Mouse (Mus musculus): ENCODE measurements around the gene Dand5. TPM values are rescaled to one million over a fixed set of nuclear protein-coding genes. Genes with fewer than 3 reads are reported as not detected.

Gene Dand5
- polyA plus RNA-seq, 1 experiment from 2014 or later = 4.7 TPM

- 65% methylated on average over 4 of the region's 4 CpGs for WGBS
- H3K9ac ChIP-seq (ENCODE audit: low read length) = no peak overlapping the region
Measured at GRCm38 (mm10) chr8:84825636-84826035, 3.0 kb upstream of the Dand5 start.

GRCm38 (mm10) chr8:84823653-84824052 is 1.0 kb upstream of the Dand5 start:
- Histone ChIP-seq H3K36me3 (ENCODE audit: control insufficient read depth, insufficient read depth, low read length) (no peaks in the 10 kb centered on the region), H3K4me2 (ENCODE audit: low read depth) (peak overlapping the region; percentile 33), H3K9ac (ENCODE audit: low read length) (no peak overlapping the region), H3K4me1 (ENCODE audit: control insufficient read depth, insufficient read depth, low read length) (0 out of 2 replicates have a peak, but pooled peaks cover 3% of the 10 kb centered on the region), H3K4me3 (ENCODE audit: low read depth, low read length) (no peak overlapping the region), H3K9me3 (ENCODE audit: control insufficient read depth, low read length) (no peaks in the 10 kb centered on the region), H3K27ac (ENCODE audit: low read depth, low read length) (no peak overlapping the region), H3K27me3 (ENCODE audit: control insufficient read depth, insufficient read depth, low read length) (peaks cover 3% of the 10 kb centered on the region; the same call in 1 of the 2 replicates)
- WGBS = 1% methylated on average over 18 of the region's 18 CpGs
- ATAC-seq (ENCODE audit: insufficient read depth, low FRiP score, low TSS enrichment) = peak; percentile 81
- DNase-seq (ENCODE audit: low spot score) = peak; percentile 87

More at GRCm38 (mm10) chr8:84825636-84826035, 3.0 kb upstream of the Dand5 start:
- H3K4me2 ChIP-seq (ENCODE audit: low read depth) = no peak overlapping the region
- H3K27ac ChIP-seq (ENCODE audit: low read depth, low read length) = no peak overlapping the region
- H3K36me3 ChIP-seq (ENCODE audit: control insufficient read depth, insufficient read depth, low read length) = no peaks in the 10 kb centered on the region
- DNase-seq (ENCODE audit: low spot score) = no peak
- peaks cover 3% of the 10 kb centered on the region; the same call in 1 of the 2 replicates for H3K27me3 ChIP-seq (ENCODE audit: control insufficient read depth, insufficient read depth, low read length)
- H3K4me3 ChIP-seq (ENCODE audit: low read depth, low read length) = no peak overlapping the region
- 0 out of 2 replicates have a peak, but pooled peaks cover 3% of the 10 kb centered on the region for H3K4me1 ChIP-seq (ENCODE audit: control insufficient read depth, insufficient read depth, low read length)
- no peak for ATAC-seq (ENCODE audit: insufficient read depth, low FRiP score, low TSS enrichment)
- no peaks in the 10 kb centered on the region for H3K9me3 ChIP-seq (ENCODE audit: control insufficient read depth, low read length)

GRCm38 (mm10) chr8:84816117-84816516 is 6.5 kb downstream of the Dand5 start:
- Histone ChIP-seq H3K27ac (ENCODE audit: low read depth, low read length) (no peak overlapping the region), H3K4me3 (ENCODE audit: low read depth, low read length) (no peak overlapping the region), H3K9me3 (ENCODE audit: control insufficient read depth, low read length) (no peaks in the 10 kb centered on the region), H3K4me2 (ENCODE audit: low read depth) (no peak overlapping the region), H3K9ac (ENCODE audit: low read length) (no peak overlapping the region), H3K36me3 (ENCODE audit: control insufficient read depth, insufficient read depth, low read length) (no peaks in the 10 kb centered on the region), H3K27me3 (ENCODE audit: control insufficient read depth, insufficient read depth, low read length) (peaks cover 20% of the 10 kb centered on the region), H3K4me1 (ENCODE audit: control insufficient read depth, insufficient read depth, low read length) (peaks cover 9% of the 10 kb centered on the region; the same call in 1 of the 2 replicates)
- 79% methylated on average over 17 of the region's 17 CpGs for WGBS
- DNase-seq (ENCODE audit: low spot score) = no peak
- no peak for ATAC-seq (ENCODE audit: insufficient read depth, low FRiP score, low TSS enrichment)

- Histone ChIP-seq H3K4me3 (ENCODE audit: low read depth, low read length) (no peak overlapping the region), H3K36me3 (ENCODE audit: control insufficient read depth, insufficient read depth, low read length) (no peaks in the 10 kb centered on the region), H3K9me3 (ENCODE audit: control insufficient read depth, low read length) (no peaks in the 10 kb centered on the region), H3K9ac (ENCODE audit: low read length) (no peak overlapping the region), H3K27ac (ENCODE audit: low read depth, low read length) (no peak overlapping the region), H3K4me1 (ENCODE audit: control insufficient read depth, insufficient read depth, low read length) (peaks cover 9% of the 10 kb centered on the region; the same call in 1 of the 2 replicates), H3K27me3 (ENCODE audit: control insufficient read depth, insufficient read depth, low read length) (peaks cover 24% of the 10 kb centered on the region), H3K4me2 (ENCODE audit: low read depth) (no peak overlapping the region)
- DNase-seq (ENCODE audit: low spot score) (peak; percentile 91), ATAC-seq (ENCODE audit: insufficient read depth, low FRiP score, low TSS enrichment) (peak; percentile 39; the same call in 1 of the 2 replicates)
- WGBS = 12% methylated on average over 9 of the region's 9 CpGs
Measured at GRCm38 (mm10) chr8:84815547-84815946, 7.1 kb downstream of the Dand5 start.

GRCm38 (mm10) chr8:84814555-84815441 is 7.8 kb downstream of the Dand5 start:
- no peak overlapping the region for H3K9ac ChIP-seq (ENCODE audit: low read length)

GRCm38 (mm10) chr8:84814240-84814554 is 8.4 kb downstream of the Dand5 start:
- H3K27me3 ChIP-seq (ENCODE audit: control insufficient read depth, insufficient read depth, low read length) = peaks cover 30% of the 10 kb centered on the region
- peaks cover 9% of the 10 kb centered on the region; the same call in 1 of the 2 replicates for H3K4me1 ChIP-seq (ENCODE audit: control insufficient read depth, insufficient read depth, low read length)
- DNase-seq (ENCODE audit: low spot score) (no peak), ATAC-seq (ENCODE audit: insufficient read depth, low FRiP score, low TSS enrichment) (no peak)
- WGBS = 81% methylated on average over 11 of the region's 11 CpGs
- no peak overlapping the region for H3K27ac ChIP-seq (ENCODE audit: low read depth, low read length)
- no peaks in the 10 kb centered on the region for H3K9me3 ChIP-seq (ENCODE audit: control insufficient read depth, low read length)
- no peak overlapping the region for H3K4me3 ChIP-seq (ENCODE audit: low read depth, low read length)
- no peak overlapping the region for H3K4me2 ChIP-seq (ENCODE audit: low read depth)
- H3K9ac ChIP-seq (ENCODE audit: low read length) = no peak overlapping the region
- no peaks in the 10 kb centered on the region for H3K36me3 ChIP-seq (ENCODE audit: control insufficient read depth, insufficient read depth, low read length)

More at GRCm38 (mm10) chr8:84814555-84815441, 7.8 kb downstream of the Dand5 start:
- Histone ChIP-seq H3K4me1 (ENCODE audit: control insufficient read depth, insufficient read depth, low read length) (peaks cover 9% of the 10 kb centered on the region; the same call in 1 of the 2 replicates), H3K27ac (ENCODE audit: low read depth, low read length) (no peak overlapping the region), H3K36me3 (ENCODE audit: control insufficient read depth, insufficient read depth, low read length) (no peaks in the 10 kb centered on the region), H3K9me3 (ENCODE audit: control insufficient read depth, low read length) (no peaks in the 10 kb centered on the region), H3K4me2 (ENCODE audit: low read depth) (no peak overlapping the region), H3K27me3 (ENCODE audit: control insufficient read depth, insufficient read depth, low read length) (peaks cover 24% of the 10 kb centered on the region), H3K4me3 (ENCODE audit: low read depth, low read length) (no peak overlapping the region)
- no peak for DNase-seq (ENCODE audit: low spot score)
- 52% methylated on average over 19 of the region's 19 CpGs for WGBS
- no peak for ATAC-seq (ENCODE audit: insufficient read depth, low FRiP score, low TSS enrichment)

- Histone ChIP-seq H3K27ac (ENCODE audit: low read depth, low read length) (no peak overlapping the region), H3K9me3 (ENCODE audit: control insufficient read depth, low read length) (no peaks in the 10 kb centered on the region), H3K9ac (ENCODE audit: low read length) (no peak overlapping the region), H3K4me1 (ENCODE audit: control insufficient read depth, insufficient read depth, low read length) (peaks cover 9% of the 10 kb centered on the region; the same call in 1 of the 2 replicates), H3K36me3 (ENCODE audit: control insufficient read depth, insufficient read depth, low read length) (no peaks in the 10 kb centered on the region), H3K27me3 (ENCODE audit: control insufficient read depth, insufficient read depth, low read length) (peaks cover 34% of the 10 kb centered on the region), H3K4me3 (ENCODE audit: low read depth, low read length) (no peak overlapping the region), H3K4me2 (ENCODE audit: low read depth) (no peak overlapping the region)
- no peak for DNase-seq (ENCODE audit: low spot score)
- no peak for ATAC-seq (ENCODE audit: insufficient read depth, low FRiP score, low TSS enrichment)
- 88% methylated on average over 3 of the region's 3 CpGs for WGBS
Measured at GRCm38 (mm10) chr8:84813830-84814229, 8.8 kb downstream of the Dand5 start.

GRCm38 (mm10) chr8:84813059-84813458 is 9.6 kb downstream of the Dand5 start:
- no peaks in the 10 kb centered on the region for H3K36me3 ChIP-seq (ENCODE audit: control insufficient read depth, insufficient read depth, low read length)
- H3K27ac ChIP-seq (ENCODE audit: low read depth, low read length) = no peak overlapping the region
- H3K9me3 ChIP-seq (ENCODE audit: control insufficient read depth, low read length) = no peaks in the 10 kb centered on the region
- peaks cover 9% of the 10 kb centered on the region; the same call in 1 of the 2 replicates for H3K4me1 ChIP-seq (ENCODE audit: control insufficient read depth, insufficient read depth, low read length)
- H3K4me2 ChIP-seq (ENCODE audit: low read depth) = peak overlapping the region; percentile 3; the same call in 1 of the 2 replicates
- H3K4me3 ChIP-seq (ENCODE audit: low read depth, low read length) = no peak overlapping the region
- DNase-seq (ENCODE audit: low spot score) = peak; percentile 85
- H3K9ac ChIP-seq (ENCODE audit: low read length) = no peak overlapping the region
- WGBS = 3% methylated on average over 5 of the region's 5 CpGs
- H3K27me3 ChIP-seq (ENCODE audit: control insufficient read depth, insufficient read depth, low read length) = peaks cover 39% of the 10 kb centered on the region
- ATAC-seq (ENCODE audit: insufficient read depth, low FRiP score, low TSS enrichment) = no peak

All from neural tube, embryonic 11.5 days (tissue).